Comparison of ENCODE assay signal across 8 mouse cellular contexts in genomic region chr2:119299981-119300818, GRCm38 (mm10). TPM values are rescaled to one million over a fixed set of nuclear protein-coding genes. Genes with fewer than 3 reads are reported as not detected.
DNase-seq lines count a peak whose midpoint lies in the region; ATAC-seq lines count a peak whose summit lies in the region.

No protein-coding gene starts in this region.

- peak overlapping the region; percentile 28 for H3K4me2 ChIP-seq in embryonic facial prominence, embryonic 12.5 days (replicated peaks)
- peak overlapping the region; percentile 57 for H3K4me2 ChIP-seq in heart, embryonic 11.5 days
- peak overlapping the region; percentile 52 for H3K4me2 ChIP-seq in kidney, embryonic 15.5 days

- no peak overlapping the region for H3K4me3 ChIP-seq in embryonic facial prominence, embryonic 12.5 days
- H3K4me3 ChIP-seq in heart, embryonic 11.5 days (ENCODE audit: low read depth, low read length): peak overlapping the region; percentile 10; the same call in 1 of the 2 replicates
- H3K4me3 ChIP-seq in kidney, embryonic 15.5 days (replicated peaks): peak overlapping the region; percentile 20

- H3K27ac ChIP-seq in embryonic facial prominence, embryonic 12.5 days: no peak overlapping the region
- H3K27ac ChIP-seq in heart, embryonic 11.5 days (ENCODE audit: low read depth, low read length): peak overlapping the region; percentile 36
- peak overlapping the region; percentile 63 for H3K27ac ChIP-seq in kidney, embryonic 15.5 days

- no peaks in the 10 kb centered on the region for H3K27me3 ChIP-seq in embryonic facial prominence, embryonic 12.5 days
- no peaks in the 10 kb centered on the region for H3K27me3 ChIP-seq in heart, embryonic 11.5 days (ENCODE audit: control insufficient read depth, insufficient read depth, low read length)
- no peaks in the 10 kb centered on the region for H3K27me3 ChIP-seq in kidney, embryonic 15.5 days

- H3K9me3 ChIP-seq in embryonic facial prominence, embryonic 12.5 days: no peaks in the 10 kb centered on the region
- no peaks in the 10 kb centered on the region for H3K9me3 ChIP-seq in heart, embryonic 11.5 days (replicated peaks; ENCODE audit: control insufficient read depth, low read length)
- H3K9me3 ChIP-seq in kidney, embryonic 15.5 days (replicated peaks): no peaks in the 10 kb centered on the region

- 5% methylated on average over 15 of the region's 15 CpGs for WGBS in embryonic facial prominence, embryonic 12.5 days
- 3% methylated on average over 15 of the region's 15 CpGs for WGBS in heart, embryonic 11.5 days (ENCODE audit: insufficient replicate concordance)
- WGBS in kidney, embryonic 15.5 days: 5% methylated on average over 15 of the region's 15 CpGs

- peak; percentile 79 for ATAC-seq in embryonic facial prominence, embryonic 12.5 days (ENCODE audit: insufficient number of reproducible peaks, insufficient read depth, low FRiP score, low TSS enrichment)
- ATAC-seq in heart, embryonic 11.5 days (replicated peaks; ENCODE audit: insufficient number of reproducible peaks, low FRiP score, low TSS enrichment): peak; percentile 84
- ATAC-seq in kidney, embryonic 15.5 days (replicated peaks; ENCODE audit: low FRiP score): peak; percentile 88

- peak; percentile 92 for DNase-seq in ES-CJ7 (ENCODE audit: low read depth, low spot score)
- DNase-seq in adrenal gland, postnatal 25 days: peak; percentile 85
- DNase-seq in lung, postnatal 14 days: peak; percentile 93
- peak; percentile 69 for DNase-seq in retina, postnatal 7 days (ENCODE audit: low read depth, low spot score)
- DNase-seq in frontal cortex, postnatal 36 days (ENCODE audit: low spot score in 2 of 2): no peak

- H3K36me3 ChIP-seq in embryonic facial prominence, embryonic 12.5 days: peaks cover 36% of the 10 kb centered on the region
- peaks cover 14% of the 10 kb centered on the region for H3K36me3 ChIP-seq in heart, embryonic 11.5 days (ENCODE audit: control insufficient read depth, insufficient read depth, low read length)
- peaks cover 40% of the 10 kb centered on the region for H3K36me3 ChIP-seq in kidney, embryonic 15.5 days

- H3K9ac ChIP-seq in embryonic facial prominence, embryonic 12.5 days: 0 out of 2 replicates have a peak overlapping the region, but pooled peaks have one; percentile 27
- H3K9ac ChIP-seq in heart, embryonic 11.5 days (ENCODE audit: low read depth, low read length): peak overlapping the region; percentile 59; the same call in 1 of the 2 replicates
- no peak overlapping the region; the same call in 1 of the 2 replicates for H3K9ac ChIP-seq in kidney, embryonic 15.5 days

- H3K4me1 ChIP-seq in embryonic facial prominence, embryonic 12.5 days: peaks cover 16% of the 10 kb centered on the region
- peaks cover 29% of the 10 kb centered on the region for H3K4me1 ChIP-seq in heart, embryonic 11.5 days (ENCODE audit: control insufficient read depth, insufficient read depth, low read length)
- peaks cover 36% of the 10 kb centered on the region for H3K4me1 ChIP-seq in kidney, embryonic 15.5 days

RNA-seq across cellular contexts. Expression of gene Vps18, which starts 11.7 kb away (rescaled TPM):
- total RNA-seq in adrenal gland, postnatal 25 days (2021): 18.5 and 21.1 TPM in 2 replicates
- 23.8 and 23.9 TPM in 2 replicates for polyA plus RNA-seq in embryonic facial prominence, embryonic 12.5 days (2016; fragmentation: Nextera tagmentation; extraction: Ambion mirVana)
- 6.9 and 8.7 TPM in 2 replicates for polyA plus RNA-seq in heart, embryonic 11.5 days (2014; fragmentation: Nextera tagmentation; extraction: Ambion mirVana)
- 17.6 and 19.6 TPM in 2 replicates for polyA plus RNA-seq in kidney, embryonic 15.5 days (2015; fragmentation: Nextera tagmentation; extraction: Ambion mirVana)

RNA-seq across cellular contexts. Expression of gene Dll4, which starts 25.4 kb away (rescaled TPM):
- 8.0 and 12.9 TPM in 2 replicates for total RNA-seq in adrenal gland, postnatal 25 days (2021)
- polyA plus RNA-seq in embryonic facial prominence, embryonic 12.5 days (2016; fragmentation: Nextera tagmentation; extraction: Ambion mirVana): 5.1 and 5.7 TPM in 2 replicates
- 3.7 and 5.0 TPM in 2 replicates for polyA plus RNA-seq in heart, embryonic 11.5 days (2014; fragmentation: Nextera tagmentation; extraction: Ambion mirVana)
- 9.9 and 10.5 TPM in 2 replicates for polyA plus RNA-seq in kidney, embryonic 15.5 days (2015; fragmentation: Nextera tagmentation; extraction: Ambion mirVana)

RNA-seq across cellular contexts. Expression of gene Rhov, which starts 29.1 kb away (rescaled TPM):
- 0.49 TPM in 1 of 2 replicates, not detected in the other for total RNA-seq in adrenal gland, postnatal 25 days (2021)
- polyA plus RNA-seq in embryonic facial prominence, embryonic 12.5 days (2016; fragmentation: Nextera tagmentation; extraction: Ambion mirVana): 5.7 and 6.9 TPM in 2 replicates
- not detected in 2 replicates for polyA plus RNA-seq in heart, embryonic 11.5 days (2014; fragmentation: Nextera tagmentation; extraction: Ambion mirVana)
- polyA plus RNA-seq in kidney, embryonic 15.5 days (2015; fragmentation: Nextera tagmentation; extraction: Ambion mirVana): 0.72 and 1.1 TPM in 2 replicates

RNA-seq across cellular contexts. Expression of gene Chac1, which starts 50.8 kb away (rescaled TPM):
- total RNA-seq in adrenal gland, postnatal 25 days (2021): 5.0 and 10.2 TPM in 2 replicates
- polyA plus RNA-seq in embryonic facial prominence, embryonic 12.5 days (2016; fragmentation: Nextera tagmentation; extraction: Ambion mirVana): 0.79 and 1.0 TPM in 2 replicates
- 0.35 and 0.74 TPM in 2 replicates for polyA plus RNA-seq in heart, embryonic 11.5 days (2014; fragmentation: Nextera tagmentation; extraction: Ambion mirVana)
- 0.91 and 0.98 TPM in 2 replicates for polyA plus RNA-seq in kidney, embryonic 15.5 days (2015; fragmentation: Nextera tagmentation; extraction: Ambion mirVana)

Comparison
In these comparisons a context has a peak if more than half of its experiments do, and no peak if none do; other contexts are left out.
1. DNase-seq: peak in ES-CJ7 (single experiment), adrenal gland, postnatal 25 days (single experiment), lung, postnatal 14 days (single experiment) and retina, postnatal 7 days (single experiment); none in frontal cortex, postnatal 36 days (0 of 2).
2. Peak in every context shown above with its lines, with median percentiles within 50 percentile points of each other: ATAC-seq and H3K4me2 ChIP-seq.